Mouse (Mus musculus) limb, embryonic 14.5 days (tissue): ENCODE data around the gene Dock6. TPM values are rescaled to one million over a fixed set of nuclear protein-coding genes. Genes with fewer than 3 reads are reported as not detected.

Experiments
- ATAC-seq: fragments of 200-750 bp; cut with Nextera tagmentation; 2 replicates; pipeline ENCODE4 v1.8.0; 2017; ENCODE audit warnings: low read depth, moderate number of reproducible peaks, moderate TSS enrichment; ENCODE audit not compliant: low FRiP score
- DNase-seq: peaks from one replicate; pipeline ENCODE4 v3.0.0-alpha.2; 2015; ENCODE audit warnings: low spot score
- H3K27ac ChIP-seq: fragments of 300-500 bp; sonication (generic); replicated peaks from 2 replicates; pipeline ENCODE4 v1.5.1; 2014; ENCODE audit warnings: low read depth, mild to moderate bottlenecking, low read length, moderate library complexity, mixed read lengths
- H3K27me3 ChIP-seq: fragments of 300-500 bp; sonication (generic); 2 replicates; pipeline ENCODE4 v1.6.1; 2014; ENCODE audit warnings: low read length, mixed read lengths; ENCODE audit not compliant: control insufficient read depth, insufficient read depth
- H3K36me3 ChIP-seq: fragments of 300-500 bp; sonication (generic); 2 replicates; pipeline ENCODE4 v1.6.1; 2014; ENCODE audit warnings: mild to moderate bottlenecking, low read length, moderate library complexity, mixed read lengths; ENCODE audit not compliant: control insufficient read depth, insufficient read depth
- H3K4me1 ChIP-seq: fragments of 300-500 bp; sonication (generic); 2 replicates; pipeline ENCODE4 v1.6.1; 2014; ENCODE audit warnings: antibody characterized with exemption, low read length, mixed read lengths; ENCODE audit not compliant: control insufficient read depth, insufficient read depth
- H3K4me2 ChIP-seq: fragments of 300-500 bp; sonication (generic); replicated peaks from 2 replicates; pipeline ENCODE4 v1.6.1; 2014; ENCODE audit warnings: low read depth, mild to moderate bottlenecking, low read length, moderate library complexity; ENCODE audit not compliant: severe bottlenecking
- H3K4me3 ChIP-seq: fragments of 300-500 bp; sonication (generic); replicated peaks from 2 replicates; pipeline ENCODE4 v1.5.1; 2014; ENCODE audit warnings: low read length
- H3K9ac ChIP-seq: fragments of 300-500 bp; sonication (generic); 2 replicates; pipeline ENCODE4 v1.6.1; 2014; ENCODE audit warnings: mild to moderate bottlenecking, low read depth, low read length, moderate library complexity; ENCODE audit not compliant: severe bottlenecking
- H3K9me3 ChIP-seq: fragments of 300-500 bp; sonication (generic); 2 replicates; pipeline ENCODE4 v1.6.1; 2016; ENCODE audit warnings: low read length; ENCODE audit not compliant: control insufficient read depth
- POLR2A ChIP-seq: fragments of 200-500 bp; IDR thresholded peaks from 2 replicates; pipeline ENCODE4 v1.8.0; 2012; ENCODE audit warnings: inconsistent platforms, mild to moderate bottlenecking, moderate library complexity, borderline replicate concordance; ENCODE audit not compliant: insufficient read depth, insufficient read length; ENCODE audit errors: extremely low read depth
- WGBS: fragments of 180-500 bp; shearing (Covaris S2); extraction: QIAGEN DNeasy Blood & Tissue Kit; methylation state at CpG from one replicate; pipeline ENCODE4 v1.1.7; 2014; 5-methylcytosine and 5-hydroxymethylcytosine counted together
- polyA plus RNA-seq, 2 experiments: library from polyadenylated mRNA; depleted of rRNA in 1 of 2; stranded (reverse) in 1 of 2; unstranded in 1 of 2; fragments of >200 nt; fragmentation: Nextera tagmentation in 1 of 2; extraction: Ambion mirVana in 1 of 2; gene quantifications; 2 replicates each; pipeline versions ENCODE4 v1.2.1 to v1.2.3; 2012 to 2014

Dock6 gene
- polyA plus RNA-seq, 2 experiments = 31.6 to 155 TPM

- WGBS = 66% methylated on average over 3 of the region's 3 CpGs
- DNase-seq (no peak), ATAC-seq (no peak)
These were observed 43.9 kb downstream of the Dock6 start for GRCm38 (mm10) chr9:21808561-21808960.

GRCm38 (mm10) chr9:21806976-21807375 is 45.5 kb downstream of the Dock6 start:
- Histone ChIP-seq H3K4me3 (no peak overlapping the region), H3K27me3 (no peaks in the 10 kb centered on the region), H3K9me3 (no peaks in the 10 kb centered on the region), H3K4me2 (no peak overlapping the region), H3K36me3 (peaks cover 27% of the 10 kb centered on the region), H3K9ac (no peak overlapping the region), H3K4me1 (no peaks in the 10 kb centered on the region), H3K27ac (no peak overlapping the region)
- WGBS = 88% methylated on average over 11 of the region's 11 CpGs
- DNase-seq (no peak), ATAC-seq (no peak)
- TF ChIP-seq POLR2A = no peak

More at GRCm38 (mm10) chr9:21808561-21808960, 43.9 kb downstream of the Dock6 start:
- peaks cover 31% of the 10 kb centered on the region for H3K36me3 ChIP-seq
- H3K9me3 ChIP-seq = no peaks in the 10 kb centered on the region
- H3K9ac ChIP-seq = no peak overlapping the region
- H3K4me3 ChIP-seq = no peak overlapping the region
- no peaks in the 10 kb centered on the region for H3K4me1 ChIP-seq
- no peaks in the 10 kb centered on the region for H3K27me3 ChIP-seq
- no peak overlapping the region for H3K4me2 ChIP-seq
- no peak overlapping the region for H3K27ac ChIP-seq
- no peak for TF ChIP-seq POLR2A

GRCm38 (mm10) chr9:21806363-21806762 is 46.1 kb downstream of the Dock6 start:
- DNase-seq = no peak
- ATAC-seq = no peak
- no peak overlapping the region for H3K9ac ChIP-seq
- H3K4me2 ChIP-seq = no peak overlapping the region
- 70% methylated on average over 3 of the region's 3 CpGs for WGBS
- no peaks in the 10 kb centered on the region for H3K27me3 ChIP-seq
- H3K27ac ChIP-seq = no peak overlapping the region
- no peaks in the 10 kb centered on the region for H3K4me1 ChIP-seq
- H3K9me3 ChIP-seq = no peaks in the 10 kb centered on the region
- peaks cover 27% of the 10 kb centered on the region for H3K36me3 ChIP-seq
- no peak for TF ChIP-seq POLR2A
- H3K4me3 ChIP-seq = no peak overlapping the region

- WGBS = 46% methylated on average over 13 of the region's 13 CpGs
- ATAC-seq (peak; percentile 89), DNase-seq (peak; percentile 85)
- H3K9me3 ChIP-seq = no peaks in the 10 kb centered on the region
- H3K9ac ChIP-seq = no peak overlapping the region
- no peak overlapping the region for H3K4me2 ChIP-seq
- no peak for TF ChIP-seq POLR2A
- no peaks in the 10 kb centered on the region for H3K4me1 ChIP-seq
- H3K27ac ChIP-seq = no peak overlapping the region
- no peak overlapping the region for H3K4me3 ChIP-seq
- peaks cover 32% of the 10 kb centered on the region for H3K36me3 ChIP-seq
- H3K27me3 ChIP-seq = no peaks in the 10 kb centered on the region
These were observed 48.3 kb downstream of the Dock6 start for GRCm38 (mm10) chr9:21803986-21804644.

GRCm38 (mm10) chr9:21801591-21801990 is 50.8 kb downstream of the Dock6 start:
- Histone ChIP-seq H3K4me3 (no peak overlapping the region), H3K27ac (no peak overlapping the region), H3K36me3 (peaks cover 32% of the 10 kb centered on the region), H3K9ac (no peak overlapping the region), H3K4me2 (no peak overlapping the region), H3K9me3 (no peaks in the 10 kb centered on the region), H3K4me1 (peaks cover 8% of the 10 kb centered on the region), H3K27me3 (no peaks in the 10 kb centered on the region)
- TF ChIP-seq POLR2A = no peak
- DNase-seq (no peak), ATAC-seq (no peak)
- WGBS = 90% methylated on average over 7 of the region's 7 CpGs
